Mouse (Mus musculus) liver, adult 2 months (tissue): ENCODE data around the gene Fam234a.

Source experiments
- CTCF ChIP-seq: fragments of 200-500 bp; IDR thresholded peaks from 2 replicates; pipeline ENCODE4 v1.5.1; 2011; ENCODE audit warnings: low read depth, low read length, control low read depth
- POLR2A ChIP-seq: fragments of 200-500 bp; IDR thresholded peaks from 2 replicates; pipeline ENCODE4 v1.6.1; 2011; ENCODE audit warnings: low read length, control low read depth; ENCODE audit not compliant: insufficient read depth; ENCODE audit errors: extremely low read depth

GRCm38 (mm10) chr17:26286199-26286955 is 42.3 kb upstream of the Fam234a start:
- TF ChIP-seq CTCF (no peak), POLR2A (no peak)
